Mouse (Mus musculus) heart, embryonic 14.5 days (tissue): ENCODE measurements at regions not wholly inside any gene's neighbourhood (a gene's known extent, or its start where the extent isn't known, plus 50 kb on each side); places are given as distances from the start of the nearest gene placed in this dataset.

ENCODE experiments used
- ATAC-seq: fragments of 200-750 bp; cut with Nextera tagmentation; 2 replicates; pipeline ENCODE4 v1.8.0; 2017; ENCODE audit warnings: low read depth, moderate TSS enrichment; ENCODE audit not compliant: insufficient number of reproducible peaks, insufficient read depth, low FRiP score
- H3K27ac ChIP-seq, 2 experiments: fragments of 200-500 bp in 1 of 2; fragments of 300-500 bp in 1 of 2; sonication (generic) in 1 of 2; replicated peaks in 1 of 2; 2 replicates each; pipeline ENCODE4 v1.5.1; 2012 to 2014; ENCODE audit warnings: low read depth in 2 of 2, low read length in 2 of 2, control low read depth in 1 of 2, mild to moderate bottlenecking in 1 of 2, mixed read lengths in 1 of 2; ENCODE audit not compliant: control insufficient read depth in 1 of 2, insufficient read depth in 1 of 2
- H3K27me3 ChIP-seq: fragments of 300-500 bp; sonication (generic); 2 replicates; pipeline ENCODE4 v1.6.1; 2014; ENCODE audit warnings: mild to moderate bottlenecking, low read length, control low read depth; ENCODE audit not compliant: control insufficient read depth, insufficient read depth
- H3K36me3 ChIP-seq: fragments of 300-500 bp; sonication (generic); 2 replicates; pipeline ENCODE4 v1.6.1; 2014; ENCODE audit warnings: mild to moderate bottlenecking, control low read depth, low read length, mixed read lengths; ENCODE audit not compliant: control insufficient read depth, insufficient read depth
- H3K4me1 ChIP-seq, 2 experiments: fragments of 200-500 bp in 1 of 2; fragments of 300-500 bp in 1 of 2; sonication (generic) in 1 of 2; 2 replicates each; pipeline ENCODE4 v1.6.1; 2012 to 2014; ENCODE audit warnings: low read length in 2 of 2, control low read depth in 1 of 2, mixed read lengths in 1 of 2; ENCODE audit not compliant: control insufficient read depth in 2 of 2, insufficient read depth in 2 of 2
- H3K4me2 ChIP-seq: fragments of 300-500 bp; sonication (generic); 2 replicates; pipeline ENCODE4 v1.6.1; 2014; ENCODE audit warnings: mild to moderate bottlenecking, low read length
- H3K4me3 ChIP-seq, 2 experiments: fragments of 200-500 bp in 1 of 2; fragments of 300-500 bp in 1 of 2; sonication (generic) in 1 of 2; 2 replicates each; pipeline ENCODE4 v1.5.1; 2012 to 2014; ENCODE audit warnings: low read length in 2 of 2, mild to moderate bottlenecking in 2 of 2, control low read depth in 1 of 2, low read depth in 1 of 2, moderate library complexity in 1 of 2; ENCODE audit not compliant: control insufficient read depth in 1 of 2, insufficient read depth in 1 of 2
- H3K9ac ChIP-seq: fragments of 300-500 bp; sonication (generic); 2 replicates; pipeline ENCODE4 v1.6.1; 2014; ENCODE audit warnings: mild to moderate bottlenecking, low read length
- H3K9me3 ChIP-seq: fragments of 300-500 bp; sonication (generic); 2 replicates; pipeline ENCODE4 v1.6.1; 2016; ENCODE audit warnings: low read length, control low read depth; ENCODE audit not compliant: control insufficient read depth
- WGBS: fragments of 180-500 bp; shearing (Covaris S2); extraction: QIAGEN DNeasy Blood & Tissue Kit; methylation state at CpG from one replicate; pipeline ENCODE4 v1.1.7; 2014; 5-methylcytosine and 5-hydroxymethylcytosine counted together

DNA sequence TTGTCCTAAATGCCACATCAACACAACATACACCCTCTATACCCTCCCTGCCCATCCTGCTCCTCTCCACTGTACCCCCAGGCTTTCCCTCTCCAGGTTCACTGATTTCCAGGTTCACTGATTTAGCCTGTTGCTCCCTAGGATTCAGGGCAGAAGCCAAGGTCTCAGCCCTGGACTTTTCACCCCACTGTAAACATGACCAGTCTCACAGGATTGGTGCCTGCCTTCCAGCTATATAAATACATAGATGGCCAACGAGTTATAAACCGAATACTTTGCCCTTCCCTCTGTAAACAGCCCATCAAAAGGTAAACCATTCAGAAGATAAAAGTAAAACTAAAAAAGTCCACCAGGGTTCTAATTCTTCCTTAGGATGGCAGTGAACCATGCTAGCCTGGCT is 129.6 kb downstream of the Cxcl12 start:
- Histone ChIP-seq H3K9me3 (no peaks in the 10 kb centered on the region), H3K27me3 (no peaks in the 10 kb centered on the region), H3K4me2 (no peak overlapping the region), H3K9ac (no peak overlapping the region), H3K4me3 (no peak overlapping the region), H3K27ac (no peak overlapping the region), H3K36me3 (no peaks in the 10 kb centered on the region), H3K4me1 (peaks cover 4 to 6% of the 10 kb centered on the region in 2 experiments; a peak in 1 of 4 replicates)
- WGBS, result 86% methylated on average over 2 of the region's 2 CpGs
- ATAC-seq, result no peak

GRCm38 (mm10) chr6:117299503-117300288 is 131.4 kb downstream of the Cxcl12 start:
- no peaks in the 10 kb centered on the region for H3K36me3 ChIP-seq
- no peaks in the 10 kb centered on the region for H3K27me3 ChIP-seq
- H3K4me2 ChIP-seq, result no peak overlapping the region
- H3K9ac ChIP-seq, result no peak overlapping the region
- no peak overlapping the region for H3K27ac ChIP-seq
- no peaks in the 10 kb centered on the region for H3K9me3 ChIP-seq
- no peak overlapping the region for H3K4me3 ChIP-seq
- ATAC-seq, result no peak
- 78% methylated on average over 7 of the region's 7 CpGs for WGBS
- H3K4me1 ChIP-seq, result no peaks in the 10 kb centered on the region

DNA sequence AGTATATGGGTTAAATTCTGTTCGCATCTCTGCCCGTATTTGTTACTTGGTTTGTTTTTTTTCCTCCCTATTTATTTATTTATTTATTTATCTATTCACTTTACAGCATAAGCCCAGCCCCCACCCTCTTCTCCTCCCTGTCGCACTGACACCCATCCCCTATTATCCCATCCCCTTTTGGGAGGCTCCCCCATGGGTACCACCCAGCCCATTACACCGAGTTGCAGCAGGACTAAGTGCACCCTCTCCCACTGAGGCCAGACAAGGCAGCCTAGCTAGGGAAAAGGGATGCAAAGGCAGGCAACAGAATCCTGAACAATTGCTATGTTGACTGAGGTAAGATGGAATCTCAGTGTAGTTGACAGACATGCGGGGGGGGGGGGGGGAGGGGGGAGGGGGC is 135.0 kb downstream of the Cxcl12 start:
- Histone ChIP-seq H3K36me3 (no peaks in the 10 kb centered on the region), H3K27ac (no peak overlapping the region), H3K9ac (no peak overlapping the region), H3K27me3 (no peaks in the 10 kb centered on the region), H3K4me1 (0 out of 4 replicates have a peak, but pooled peaks cover 0 to under 1% of the 10 kb centered on the region in 2 experiments), H3K4me3 (no peak overlapping the region), H3K4me2 (no peak overlapping the region), H3K9me3 (no peaks in the 10 kb centered on the region)
- ATAC-seq, result no peak
- 64% methylated on average over 4 of the region's 5 CpGs for whole genome bisulfite sequencing

DNA sequence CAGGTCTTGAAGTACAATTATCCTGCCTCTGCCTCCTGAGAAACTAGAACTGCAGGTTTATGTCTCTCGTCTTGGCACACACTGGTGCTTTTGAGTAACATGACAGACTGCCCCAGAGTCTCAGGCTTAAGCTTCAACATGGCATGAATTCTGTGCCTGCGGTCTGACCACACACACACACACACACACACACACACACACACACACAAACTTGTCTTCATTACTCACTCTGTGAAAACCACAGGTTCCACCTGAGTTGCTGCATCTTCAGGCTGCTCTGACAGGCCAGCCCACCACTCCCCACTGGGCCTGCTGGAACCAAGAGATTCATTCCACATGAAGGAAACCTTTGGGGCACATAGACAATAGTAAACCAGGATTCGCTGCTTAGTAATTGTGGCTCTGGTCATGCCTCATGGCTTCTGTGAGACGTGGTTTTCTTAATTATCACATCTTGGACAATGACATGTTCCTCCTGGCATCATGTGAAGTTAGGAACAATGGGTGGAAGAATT is 137.5 kb downstream of the Cxcl12 start:
- no peak overlapping the region for H3K27ac ChIP-seq
- no peak for ATAC-seq
- no peak overlapping the region for H3K4me2 ChIP-seq
- H3K9me3 ChIP-seq, result no peaks in the 10 kb centered on the region
- H3K4me1 ChIP-seq, result peaks cover 0 to 11% of the 10 kb centered on the region in 2 experiments; a peak in 1 of 4 replicates
- no peaks in the 10 kb centered on the region for H3K27me3 ChIP-seq
- no peak overlapping the region for H3K4me3 ChIP-seq
- 83% methylated on average over 4 of the region's 4 CpGs for WGBS
- H3K9ac ChIP-seq, result no peak overlapping the region
- H3K36me3 ChIP-seq, result no peaks in the 10 kb centered on the region

DNA sequence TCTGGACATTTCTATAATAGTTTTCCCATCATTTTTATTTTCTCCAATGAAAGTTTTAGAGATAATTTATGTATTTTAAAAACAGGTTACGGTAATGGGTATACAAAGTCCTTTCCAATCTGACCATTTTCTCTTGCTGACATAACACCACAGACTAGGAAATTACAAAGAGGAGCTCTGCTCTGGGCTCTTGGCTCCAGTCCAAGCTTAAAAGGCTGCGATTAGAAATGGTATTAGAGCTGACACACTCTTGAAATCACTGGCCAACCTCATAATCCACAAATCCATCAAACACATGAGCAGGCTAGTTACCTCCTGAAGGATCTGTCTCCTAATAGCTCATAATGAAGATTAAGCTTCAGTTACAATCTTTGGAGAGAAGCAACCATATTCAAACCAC is 140.3 kb downstream of the Cxcl12 start:
- peaks cover 0 to 11% of the 10 kb centered on the region in 2 experiments; a peak in 1 of 4 replicates for H3K4me1 ChIP-seq
- H3K36me3 ChIP-seq, result no peaks in the 10 kb centered on the region
- WGBS, result 28% methylated on average over 2 of the region's 2 CpGs
- no peak overlapping the region for H3K27ac ChIP-seq
- no peaks in the 10 kb centered on the region for H3K9me3 ChIP-seq
- H3K27me3 ChIP-seq, result no peaks in the 10 kb centered on the region
- H3K4me2 ChIP-seq, result no peak overlapping the region
- no peak overlapping the region for H3K9ac ChIP-seq
- ATAC-seq, result no peak
- no peak overlapping the region for H3K4me3 ChIP-seq

- no peak overlapping the region for H3K4me3 ChIP-seq
- H3K27me3 ChIP-seq, result no peaks in the 10 kb centered on the region
- H3K36me3 ChIP-seq, result no peaks in the 10 kb centered on the region
- ATAC-seq, result no peak
- no peaks in the 10 kb centered on the region for H3K9me3 ChIP-seq
- H3K4me2 ChIP-seq, result no peak overlapping the region
- WGBS, result 82% methylated on average over 13 of the region's 13 CpGs
- H3K4me1 ChIP-seq, result peaks cover 0 to 17% of the 10 kb centered on the region in 2 experiments; a peak in 2 of 4 replicates
- H3K9ac ChIP-seq, result no peak overlapping the region
- no peak overlapping the region for H3K27ac ChIP-seq
These were observed 144.8 kb downstream of the Cxcl12 start for GRCm38 (mm10) chr6:117312891-117313781.

- H3K4me3 ChIP-seq, result no peak overlapping the region
- no peak overlapping the region for H3K4me2 ChIP-seq
- no peaks in the 10 kb centered on the region for H3K36me3 ChIP-seq
- WGBS, result 57% methylated on average over 6 of the region's 6 CpGs
- no peak for ATAC-seq
- peaks cover 0 to 9% of the 10 kb centered on the region in 2 experiments; a peak in 2 of 4 replicates for H3K4me1 ChIP-seq
- no peaks in the 10 kb centered on the region for H3K9me3 ChIP-seq
- H3K9ac ChIP-seq, result no peak overlapping the region
- no peaks in the 10 kb centered on the region for H3K27me3 ChIP-seq
- H3K27ac ChIP-seq, result no peak overlapping the region
These were observed 145.7 kb downstream of the Cxcl12 start for GRCm38 (mm10) chr6:117313944-117314566.
